In the genomic region with DNA sequence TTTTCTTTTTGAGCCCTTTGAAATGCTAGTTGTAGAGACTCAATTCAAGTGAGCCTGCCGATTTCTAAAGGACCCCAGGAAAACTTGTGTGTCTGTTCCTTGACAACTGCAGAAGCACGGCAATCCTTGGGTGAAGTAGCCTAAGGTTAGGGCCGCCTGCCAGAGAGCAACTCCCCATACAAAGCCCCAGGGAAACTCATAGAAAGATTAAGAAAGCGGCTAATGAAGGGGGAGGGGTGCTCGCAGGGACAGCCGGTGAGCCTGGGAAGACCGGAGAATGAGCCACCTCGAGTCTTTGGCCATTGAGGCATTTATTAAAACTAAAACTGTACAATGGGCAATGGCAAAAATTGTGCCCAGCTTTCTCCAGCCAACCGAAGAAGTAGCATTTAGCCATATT, we compare ENCODE assay signal across 22 mouse cellular contexts. TPM values are rescaled to one million over a fixed set of nuclear protein-coding genes. Genes with fewer than 3 reads are reported as not detected.
DNase-seq lines count a peak whose midpoint lies in the region; ATAC-seq and TF ChIP-seq lines count a peak whose summit lies in the region.
"Had no signal": no experiment of that assay in that cellular context is flagged by ENCODE, and none has a peak within 500 bp of the region (broad histone marks: within the 10 kb centered on the region; RNA-seq: fewer than 3 reads in every experiment).

No protein-coding gene starts in this region.

- H3K4me1 ChIP-seq in forebrain, embryonic 10.5 days, result peaks cover 31% of the 10 kb centered on the region
- H3K4me1 ChIP-seq in forebrain, postnatal 0 days (ENCODE audit: insufficient read depth), result no peaks in the 10 kb centered on the region
- H3K4me1 ChIP-seq in midbrain, embryonic 10.5 days, result peaks cover 29% of the 10 kb centered on the region
- H3K4me1 ChIP-seq in midbrain, postnatal 0 days (ENCODE audit: insufficient read depth, low read length), result no peaks in the 10 kb centered on the region
- 0 out of 2 replicates have a peak, but pooled peaks cover 2% of the 10 kb centered on the region for H3K4me1 ChIP-seq in intestine, embryonic 16.5 days (ENCODE audit: control insufficient read depth, insufficient read depth, low read length)
- H3K4me1 ChIP-seq: embryonic facial prominence, embryonic 12.5 days had no signal

- H3K9me3 ChIP-seq in forebrain, embryonic 10.5 days, result no peaks in the 10 kb centered on the region
- no peaks in the 10 kb centered on the region for H3K9me3 ChIP-seq in forebrain, postnatal 0 days (ENCODE audit: low read length)
- H3K9me3 ChIP-seq in midbrain, embryonic 10.5 days (replicated peaks), result no peaks in the 10 kb centered on the region
- H3K9me3 ChIP-seq in midbrain, postnatal 0 days (ENCODE audit: low read length), result no peaks in the 10 kb centered on the region
- no peaks in the 10 kb centered on the region for H3K9me3 ChIP-seq in intestine, embryonic 16.5 days (ENCODE audit: control insufficient read depth, low read length)
- H3K9me3 ChIP-seq: embryonic facial prominence, embryonic 12.5 days; heart, embryonic 13.5 days; hindbrain, embryonic 12.5 days had no signal

- TF ChIP-seq CTCF in forebrain, postnatal 0 days (IDR thresholded peaks at IDR 0.05; ENCODE audit: low read depth), result no peak
- no peak for TF ChIP-seq CTCF in midbrain, postnatal 0 days (IDR thresholded peaks at IDR 0.05)
- no peak for TF ChIP-seq CTCF in brain, embryonic 14.5 days (IDR thresholded peaks at IDR 0.05; ENCODE audit: borderline replicate concordance, extremely low read depth, insufficient read depth, insufficient read length)

- no peaks in the 10 kb centered on the region for H3K36me3 ChIP-seq in forebrain, embryonic 10.5 days (replicated peaks)
- no peaks in the 10 kb centered on the region for H3K36me3 ChIP-seq in forebrain, postnatal 0 days (ENCODE audit: insufficient read depth)
- no peaks in the 10 kb centered on the region for H3K36me3 ChIP-seq in midbrain, embryonic 10.5 days
- no peaks in the 10 kb centered on the region for H3K36me3 ChIP-seq in midbrain, postnatal 0 days (ENCODE audit: insufficient read depth, low read length)
- H3K36me3 ChIP-seq in intestine, embryonic 16.5 days (ENCODE audit: control insufficient read depth, insufficient read depth, low read length), result no peaks in the 10 kb centered on the region
- H3K36me3 ChIP-seq: embryonic facial prominence, embryonic 12.5 days; heart, embryonic 13.5 days; hindbrain, embryonic 12.5 days had no signal

- no peak overlapping the region for H3K4me2 ChIP-seq in forebrain, postnatal 0 days (ENCODE audit: low read depth)
- no peak overlapping the region for H3K4me2 ChIP-seq in midbrain, postnatal 0 days (ENCODE audit: low read depth, low read length, poor library complexity, severe bottlenecking)
- no peak overlapping the region for H3K4me2 ChIP-seq in intestine, embryonic 16.5 days (ENCODE audit: low read depth, low read length)
- H3K4me2 ChIP-seq: embryonic facial prominence, embryonic 12.5 days; heart, embryonic 13.5 days; hindbrain, embryonic 12.5 days had no signal

- no peak overlapping the region for H3K9ac ChIP-seq in forebrain, postnatal 0 days
- H3K9ac ChIP-seq in midbrain, postnatal 0 days (replicated peaks; ENCODE audit: low read length, poor library complexity, severe bottlenecking), result no peak overlapping the region
- H3K9ac ChIP-seq in intestine, embryonic 16.5 days (ENCODE audit: low read depth, low read length), result no peak overlapping the region
- H3K9ac ChIP-seq: embryonic facial prominence, embryonic 12.5 days; heart, embryonic 13.5 days; hindbrain, embryonic 12.5 days had no signal

- 0 out of 2 replicates have a peak overlapping the region, but pooled peaks have one; percentile 15 for H3K27ac ChIP-seq in forebrain, embryonic 10.5 days
- H3K27ac ChIP-seq in forebrain, postnatal 0 days (ENCODE audit: low read depth, low read length), result no peak overlapping the region
- H3K27ac ChIP-seq in midbrain, embryonic 10.5 days (replicated peaks), result 0 out of 2 replicates have a peak overlapping the region, but pooled peaks have one; percentile 28
- H3K27ac ChIP-seq in midbrain, postnatal 0 days (ENCODE audit: low read depth, low read length), result no peak overlapping the region
- no peak overlapping the region for H3K27ac ChIP-seq in intestine, embryonic 16.5 days (ENCODE audit: low read length)
- H3K27ac ChIP-seq: embryonic facial prominence, embryonic 12.5 days; heart, embryonic 13.5 days; hindbrain, embryonic 12.5 days had no signal

- ATAC-seq in forebrain, postnatal 0 days, result no peak
- ATAC-seq in midbrain, postnatal 0 days (ENCODE audit: low FRiP score), result no peak
- no peak for ATAC-seq in intestine, embryonic 16.5 days
- ATAC-seq: CD4-positive, CD25-positive, alpha-beta regulatory T cell, adult 4 months; forebrain, embryonic 16.5 days; hindbrain, embryonic 16.5 days; inflammation-experienced regulatory T-cells, adult 6 months; Patski had no signal

- H3K4me3 ChIP-seq in forebrain, embryonic 10.5 days, result no peak overlapping the region
- no peak overlapping the region for H3K4me3 ChIP-seq in forebrain, postnatal 0 days (ENCODE audit: low read depth, low read length)
- H3K4me3 ChIP-seq in midbrain, embryonic 10.5 days, result no peak overlapping the region
- H3K4me3 ChIP-seq in midbrain, postnatal 0 days (ENCODE audit: low read depth, low read length), result no peak overlapping the region
- no peak overlapping the region for H3K4me3 ChIP-seq in intestine, embryonic 16.5 days (ENCODE audit: low read length)
- H3K4me3 ChIP-seq: embryonic facial prominence, embryonic 12.5 days; heart, embryonic 13.5 days; hindbrain, embryonic 12.5 days had no signal

- peak; percentile 6 for DNase-seq in adrenal gland, adult 2 months
- no peak for DNase-seq in adrenal gland, adult 18-20 months (ENCODE audit: low spot score in 2 of 2)
- DNase-seq in forebrain, embryonic 10.5 days (ENCODE audit: extremely low spot score, low spot score), result no peak
- no peak for DNase-seq in forebrain, postnatal 0 days
- DNase-seq in midbrain, embryonic 10.5 days (ENCODE audit: low spot score), result no peak
- no peak for DNase-seq in midbrain, postnatal 0 days (ENCODE audit: low spot score)
- peak; percentile 47 for DNase-seq in brain, embryonic 14.5 days (ENCODE audit: low read depth)
- DNase-seq: B cell, adult 2 months; cerebellum, adult 2 months; gastrocnemius, postnatal 14 days; heart, postnatal 36 days; kidney, adult 11 months; kidney, adult 9 months had no signal

- WGBS in forebrain, embryonic 10.5 days, result 20% methylated on average over 9 of the region's 9 CpGs
- WGBS in forebrain, postnatal 0 days, result 12% methylated on average over 9 of the region's 9 CpGs
- WGBS in midbrain, embryonic 10.5 days, result 30% methylated on average over 9 of the region's 9 CpGs
- WGBS in midbrain, postnatal 0 days, result 22% methylated on average over 9 of the region's 9 CpGs
- 50% methylated on average over 9 of the region's 9 CpGs for WGBS in intestine, embryonic 16.5 days

- TF ChIP-seq POLR2A in brain, embryonic 14.5 days (IDR thresholded peaks at IDR 0.05; ENCODE audit: borderline replicate concordance, extremely low read depth, insufficient read depth, insufficient read length, poor library complexity, severe bottlenecking), result no peak

- H3K27me3 ChIP-seq in forebrain, embryonic 10.5 days (ENCODE audit: poor library complexity, severe bottlenecking), result peaks cover 4% of the 10 kb centered on the region; the same call in 1 of the 2 replicates
- H3K27me3 ChIP-seq in forebrain, postnatal 0 days (ENCODE audit: insufficient read depth, low read length), result 0 out of 2 replicates have a peak, but pooled peaks cover 3% of the 10 kb centered on the region
- no peaks in the 10 kb centered on the region for H3K27me3 ChIP-seq in midbrain, embryonic 10.5 days (ENCODE audit: low read depth, poor library complexity, severe bottlenecking)
- no peaks in the 10 kb centered on the region for H3K27me3 ChIP-seq in midbrain, postnatal 0 days (ENCODE audit: insufficient read depth, low read length)
- no peaks in the 10 kb centered on the region for H3K27me3 ChIP-seq in intestine, embryonic 16.5 days (replicated peaks; ENCODE audit: control insufficient read depth, insufficient read depth, low read length)
- H3K27me3 ChIP-seq: Patski had no signal

RNA-seq across cellular contexts. Expression of gene Sepsecs, which starts 3.8 kb away (rescaled TPM):
- total RNA-seq in adrenal gland, adult 2 months (2021), result 10 to 100 TPM; 14.2 to 15.5 TPM
- polyA plus RNA-seq in adrenal gland, adult 2 months (2012; rRNA removed), result 1.4 and 1.5 TPM in 2 replicates
- 10 to 100 TPM; 13.0 to 14.3 TPM for total RNA-seq in adrenal gland, adult 18-20 months (2021)
- polyA plus RNA-seq in forebrain, embryonic 10.5 days (2016; fragmentation: Nextera tagmentation; extraction: Ambion mirVana), result 8.2 and 8.7 TPM in 2 replicates
- 8.4 and 15.6 TPM in 2 replicates for total RNA-seq in forebrain, postnatal 0 days (2014; rRNA removed)
- 3.2 and 4.2 TPM in 2 replicates for polyA plus RNA-seq in forebrain, postnatal 0 days (2015; fragmentation: Nextera tagmentation; extraction: Ambion mirVana)
- polyA plus RNA-seq in midbrain, embryonic 10.5 days (2016; fragmentation: Nextera tagmentation; extraction: Ambion mirVana), result 8.6 and 9.4 TPM in 2 replicates
- 7.7 and 11.2 TPM in 2 replicates for total RNA-seq in midbrain, postnatal 0 days (2014; rRNA removed)
- polyA plus RNA-seq in midbrain, postnatal 0 days (2015; fragmentation: Nextera tagmentation; extraction: Ambion mirVana), result 4.7 and 4.8 TPM in 2 replicates
- 10.5 and 11.1 TPM in 2 replicates for polyA plus RNA-seq in brain, embryonic 14.5 days (2012; rRNA removed)
- 11.9 and 12.9 TPM in 2 replicates for polyA plus RNA-seq in intestine, embryonic 16.5 days (2015; fragmentation: Nextera tagmentation; extraction: Ambion mirVana)

Comparison
In these comparisons a context has a peak if more than half of its experiments do, and no peak if none do; other contexts are left out.
1. DNase-seq: peak in adrenal gland, adult 2 months (single experiment) and brain, embryonic 14.5 days (single experiment); none in adrenal gland, adult 18-20 months (0 of 2), forebrain, embryonic 10.5 days (single experiment), forebrain, postnatal 0 days (single experiment), midbrain, embryonic 10.5 days (single experiment) and midbrain, postnatal 0 days (single experiment).
2. H3K27ac ChIP-seq: peak in forebrain, embryonic 10.5 days (single experiment) and midbrain, embryonic 10.5 days (single experiment); none in forebrain, postnatal 0 days (single experiment), midbrain, postnatal 0 days (single experiment) and intestine, embryonic 16.5 days (single experiment).